Mouse (Mus musculus) spleen, adult 2 months (tissue): ENCODE data around the gene Adcy5. TPM values are rescaled to one million over a fixed set of nuclear protein-coding genes. Genes with fewer than 3 reads are reported as not detected.

Experiments
- DNase-seq, 2 experiments: peaks; one replicate each; pipeline versions ENCODE4 v3.0.0 to v3.0.0-alpha.2; 2012 to 2021; ENCODE audit warnings: low spot score in 2 of 2, low read depth in 1 of 2
- H3K27ac ChIP-seq: fragments of 200-500 bp; 2 replicates; pipeline ENCODE4 v1.5.1; 2012; ENCODE audit warnings: low read length, inconsistent platforms; ENCODE audit not compliant: insufficient read depth
- H3K27me3 ChIP-seq: fragments of 200-500 bp; 2 replicates; pipeline ENCODE4 v1.6.1; 2012; ENCODE audit warnings: mild to moderate bottlenecking, moderate library complexity, low read length, inconsistent platforms; ENCODE audit not compliant: control insufficient read depth, insufficient read depth
- H3K36me3 ChIP-seq: fragments of 200-500 bp; 2 replicates; pipeline ENCODE4 v1.6.1; 2012; ENCODE audit warnings: mild to moderate bottlenecking, low read length, inconsistent platforms; ENCODE audit not compliant: control insufficient read depth, insufficient read depth
- H3K4me1 ChIP-seq: fragments of 200-500 bp; 2 replicates; pipeline ENCODE4 v1.6.1; 2011; ENCODE audit warnings: inconsistent platforms; ENCODE audit not compliant: control insufficient read depth, insufficient read depth, insufficient read length
- H3K4me3 ChIP-seq: fragments of 200-500 bp; 2 replicates; pipeline ENCODE4 v1.5.1; 2011; ENCODE audit warnings: mild to moderate bottlenecking, inconsistent platforms; ENCODE audit not compliant: insufficient read depth, insufficient read length; ENCODE audit errors: extremely low read depth
- CTCF ChIP-seq: fragments of 200-500 bp; IDR thresholded peaks from 2 replicates; pipeline ENCODE4 v1.5.1; 2011; ENCODE audit warnings: mild to moderate bottlenecking, inconsistent platforms; ENCODE audit not compliant: insufficient read depth, insufficient read length, insufficient replicate concordance; ENCODE audit errors: extremely low read depth
- POLR2A ChIP-seq: fragments of 200-500 bp; IDR thresholded peaks from 2 replicates; pipeline ENCODE4 v1.6.1; 2011; ENCODE audit warnings: low read depth, low read length, inconsistent platforms
- WGBS: fragments of 180-500 bp; shearing (Covaris S2); methylation state at CpG from one replicate; pipeline ENCODE4 v1.1.7; 2018; 5-methylcytosine and 5-hydroxymethylcytosine counted together
- polyA plus RNA-seq: library from polyadenylated mRNA; depleted of rRNA; stranded (reverse); fragments of >200 nt; gene quantifications from 2 replicates; pipeline ENCODE4 v1.2.3, GENCODE M21; 2012

Gene Adcy5
- polyA plus RNA-seq, 1 experiment: 6.8 TPM

DNA sequence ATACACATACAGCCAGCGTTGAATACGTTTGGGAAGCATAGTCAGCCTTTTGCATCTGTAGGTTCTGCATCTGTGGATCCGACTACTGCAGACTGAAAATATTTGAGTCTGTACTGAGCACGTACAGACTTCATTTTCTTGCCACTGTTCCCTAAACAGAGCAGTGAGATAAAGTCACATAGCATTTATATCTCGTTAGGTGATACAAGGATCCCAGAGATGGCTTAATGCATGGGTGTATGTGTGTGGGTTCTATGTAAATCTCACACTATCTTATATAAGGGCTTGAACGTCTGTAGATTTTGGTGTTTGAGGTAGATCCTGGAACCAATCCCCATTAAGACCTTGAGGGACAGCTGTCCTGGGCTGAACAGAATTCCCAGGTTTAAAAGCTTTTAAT, 10.7 kb downstream of the Adcy5 start:
- 84% methylated on average over 6 of the region's 6 CpGs for WGBS
- no peak for TF ChIP-seq POLR2A
- no peak for TF ChIP-seq CTCF

DNA sequence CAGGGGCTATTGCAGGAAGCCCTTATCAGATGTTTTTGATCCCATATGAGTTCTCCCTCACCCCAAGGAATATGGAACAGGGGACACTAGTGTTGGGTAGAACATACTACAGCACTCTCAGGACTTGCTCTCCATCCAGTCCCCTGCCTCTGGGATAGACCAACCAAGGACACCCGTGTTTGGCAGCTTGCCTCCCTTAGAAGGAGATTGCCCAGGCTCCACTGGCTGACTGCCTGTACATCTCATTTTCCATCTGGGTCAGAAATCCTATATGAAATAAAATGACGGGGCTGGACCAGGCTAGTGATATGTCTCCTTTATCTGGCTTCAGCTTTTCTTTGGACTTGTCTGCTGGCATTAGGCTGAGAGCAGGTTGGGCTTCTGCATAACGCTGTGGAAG, 11.1 kb downstream of the Adcy5 start:
- no peak for TF ChIP-seq POLR2A
- no peak for TF ChIP-seq CTCF
- H3K4me1 ChIP-seq: no peaks in the 10 kb centered on the region
- H3K36me3 ChIP-seq: no peaks in the 10 kb centered on the region
- no peak overlapping the region for H3K27ac ChIP-seq
- whole genome bisulfite sequencing: 85% methylated on average over 3 of the region's 3 CpGs
- H3K4me3 ChIP-seq: no peak overlapping the region
- DNase-seq: no peak
- H3K27me3 ChIP-seq: no peaks in the 10 kb centered on the region

More for the DNA sequence above, 10.7 kb downstream of the Adcy5 start:
- Histone ChIP-seq H3K27ac (no peak overlapping the region), H3K4me3 (no peak overlapping the region), H3K4me1 (no peaks in the 10 kb centered on the region), H3K27me3 (no peaks in the 10 kb centered on the region), H3K36me3 (no peaks in the 10 kb centered on the region)
- DNase-seq: no peak

DNA sequence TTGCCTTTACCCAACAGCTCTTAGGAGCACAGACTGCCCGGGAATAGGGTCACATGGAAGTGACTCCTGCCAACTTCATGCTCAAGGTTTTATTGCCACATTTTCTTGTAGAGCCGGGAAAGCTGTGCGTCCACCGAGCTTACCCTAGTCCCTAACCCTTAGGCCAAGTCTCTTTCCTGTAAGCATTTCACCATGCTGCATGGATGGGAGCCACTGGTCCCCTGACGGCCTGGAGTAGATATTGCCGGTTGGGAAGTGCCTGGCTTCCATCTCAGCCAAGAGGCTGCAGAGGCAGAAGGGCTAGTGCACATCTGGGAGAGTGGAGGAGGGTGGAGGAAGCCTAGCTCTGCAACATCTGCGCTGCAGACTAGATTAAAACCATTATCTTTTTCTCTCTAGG, 14.8 kb downstream of the Adcy5 start:
- H3K27ac ChIP-seq: no peak overlapping the region
- WGBS: 76% methylated on average over 7 of the region's 7 CpGs
- no peak for DNase-seq
- H3K36me3 ChIP-seq: no peaks in the 10 kb centered on the region
- no peak overlapping the region for H3K4me3 ChIP-seq
- no peaks in the 10 kb centered on the region for H3K27me3 ChIP-seq
- no peaks in the 10 kb centered on the region for H3K4me1 ChIP-seq
- TF ChIP-seq CTCF (no peak), POLR2A (no peak)

GRCm38 (mm10) chr16:35172195-35172594, 17.5 kb downstream of the Adcy5 start:
- no peaks in the 10 kb centered on the region for H3K36me3 ChIP-seq
- H3K4me3 ChIP-seq: no peak overlapping the region
- no peak overlapping the region for H3K27ac ChIP-seq
- H3K27me3 ChIP-seq: no peaks in the 10 kb centered on the region
- no peak for TF ChIP-seq CTCF
- no peak for TF ChIP-seq POLR2A
- WGBS: 86% methylated on average over 5 of the region's 5 CpGs
- DNase-seq: no peak
- H3K4me1 ChIP-seq: no peaks in the 10 kb centered on the region; the same call in 1 of the 2 replicates

GRCm38 (mm10) chr16:35178516-35178915, 23.8 kb downstream of the Adcy5 start:
- Histone ChIP-seq H3K4me1 (no peaks in the 10 kb centered on the region; the same call in 1 of the 2 replicates), H3K27me3 (no peaks in the 10 kb centered on the region), H3K4me3 (no peak overlapping the region), H3K36me3 (no peaks in the 10 kb centered on the region), H3K27ac (peak overlapping the region; percentile 12; the same call in 1 of the 2 replicates)
- no peak for DNase-seq
- 80% methylated on average over 3 of the region's 3 CpGs for WGBS
- no peak for TF ChIP-seq POLR2A

GRCm38 (mm10) chr16:35179082-35179481, 24.4 kb downstream of the Adcy5 start:
- Histone ChIP-seq H3K27me3 (no peaks in the 10 kb centered on the region), H3K27ac (peak overlapping the region; percentile 12; the same call in 1 of the 2 replicates), H3K4me3 (no peak overlapping the region), H3K4me1 (no peaks in the 10 kb centered on the region; the same call in 1 of the 2 replicates), H3K36me3 (no peaks in the 10 kb centered on the region)
- no peak for DNase-seq
- 67% methylated on average over 8 of the region's 8 CpGs for WGBS
- TF ChIP-seq POLR2A (no peak), CTCF (no peak)

DNA sequence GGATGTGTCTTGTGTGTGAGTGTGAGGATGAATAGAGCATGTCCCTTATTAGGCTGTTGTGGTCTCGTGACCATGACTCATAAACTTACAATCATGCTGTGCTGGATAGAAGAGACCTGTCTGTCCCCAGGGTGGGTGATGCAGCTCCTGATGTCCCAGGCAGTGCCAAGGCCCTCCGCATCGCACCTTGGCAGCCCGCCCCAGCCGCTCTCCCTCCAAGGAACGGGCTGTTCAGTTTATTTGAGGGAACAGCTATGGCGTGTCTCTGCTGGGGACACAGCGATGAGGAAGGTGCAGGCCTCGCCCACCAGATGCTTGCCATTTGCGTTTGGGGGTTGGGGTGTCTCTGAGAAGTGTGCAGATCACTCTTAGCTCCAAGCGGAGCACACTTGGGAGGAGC, 28.5 kb downstream of the Adcy5 start:
- DNase-seq: no peak
- Histone ChIP-seq H3K36me3 (no peaks in the 10 kb centered on the region), H3K4me1 (no peaks in the 10 kb centered on the region), H3K27me3 (no peaks in the 10 kb centered on the region), H3K4me3 (no peak overlapping the region), H3K27ac (no peak overlapping the region)
- WGBS: 84% methylated on average over 11 of the region's 11 CpGs
- TF ChIP-seq POLR2A (no peak), CTCF (no peak)

DNA sequence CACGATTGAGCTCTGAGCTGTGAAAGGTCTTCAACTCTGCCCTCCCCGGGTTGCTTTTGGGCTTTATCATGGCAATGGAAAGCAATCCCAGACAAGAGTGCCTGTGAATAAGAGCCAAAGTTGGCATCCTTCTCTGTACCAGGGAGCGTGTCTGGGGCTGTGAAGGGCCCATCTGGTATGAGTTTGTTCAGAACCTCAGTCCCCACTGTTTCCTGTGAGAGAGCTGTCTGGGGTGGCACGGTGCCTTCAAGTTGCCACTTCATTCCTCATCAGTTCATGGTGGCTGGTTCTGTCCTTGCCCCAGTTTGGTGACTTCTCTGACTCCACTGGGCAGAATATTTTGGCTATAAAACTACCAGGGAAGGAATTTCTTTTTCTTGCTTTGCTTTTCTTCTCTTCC, 33.4 kb downstream of the Adcy5 start:
- Histone ChIP-seq H3K27me3 (no peaks in the 10 kb centered on the region), H3K4me1 (no peaks in the 10 kb centered on the region), H3K27ac (no peak overlapping the region), H3K4me3 (no peak overlapping the region), H3K36me3 (no peaks in the 10 kb centered on the region)
- DNase-seq: no peak
- 65% methylated on average over 4 of the region's 4 CpGs for WGBS
- TF ChIP-seq CTCF: no peak
- no peak for TF ChIP-seq POLR2A
